Mouse (Mus musculus): ENCODE measurements around the gene D430042O09Rik.

D430042O09Rik gene

DNA sequence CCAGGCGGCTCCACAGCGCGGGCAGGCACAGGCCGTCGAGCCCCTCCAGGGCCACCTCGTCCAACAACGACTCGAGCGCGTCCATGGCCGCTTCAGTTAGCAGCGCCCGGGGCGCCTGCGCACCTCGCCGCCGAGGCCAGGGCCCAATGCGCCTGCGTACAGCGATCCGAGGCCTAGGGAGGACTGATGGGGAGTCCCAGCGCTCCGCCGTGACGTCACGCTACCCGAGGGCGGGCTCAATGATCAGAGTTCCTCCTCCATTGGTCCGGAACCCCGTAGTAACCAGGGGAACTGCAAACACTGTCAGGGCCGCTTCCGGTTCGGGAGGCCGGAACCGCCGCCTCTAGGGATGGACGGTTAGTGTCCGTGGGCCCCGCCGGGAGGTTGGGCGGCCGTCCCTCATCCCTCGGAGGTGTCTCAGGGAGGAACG lies at the start of gene D430042O09Rik, which contains the start of gene Gtf3c1:
Gene D430042O09Rik, plus strand, starts transcription at position 296 of the 430 bp plus-strand sequence.
Gene Gtf3c1, minus strand, starts transcription at position 188 of the 430 bp plus-strand sequence.
- DNase-seq (ENCODE audit: low read depth, low spot score) = peak; percentile 100

DNA sequence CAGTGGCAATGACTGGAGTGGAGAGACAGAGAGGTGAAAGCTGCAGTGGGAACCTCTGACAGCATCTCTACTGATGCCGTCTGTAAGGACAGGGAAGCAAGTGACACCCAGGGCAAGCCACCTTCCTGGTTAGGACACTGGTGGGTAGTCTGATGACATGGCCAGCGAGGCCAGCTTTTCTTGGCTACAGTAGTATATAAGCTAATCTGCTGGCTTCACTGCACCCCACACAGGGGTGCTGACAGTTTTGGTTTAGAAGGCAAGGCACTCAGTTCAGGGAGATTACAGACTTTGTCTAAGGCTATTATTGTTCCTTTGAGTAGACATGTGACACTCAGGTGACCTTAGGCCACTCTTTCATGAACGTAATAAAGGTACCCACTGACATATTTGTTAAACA lies 44.0 kb upstream of the D430042O09Rik start:
- DNase-seq (ENCODE audit: low read depth, low spot score) = no peak

DNA sequence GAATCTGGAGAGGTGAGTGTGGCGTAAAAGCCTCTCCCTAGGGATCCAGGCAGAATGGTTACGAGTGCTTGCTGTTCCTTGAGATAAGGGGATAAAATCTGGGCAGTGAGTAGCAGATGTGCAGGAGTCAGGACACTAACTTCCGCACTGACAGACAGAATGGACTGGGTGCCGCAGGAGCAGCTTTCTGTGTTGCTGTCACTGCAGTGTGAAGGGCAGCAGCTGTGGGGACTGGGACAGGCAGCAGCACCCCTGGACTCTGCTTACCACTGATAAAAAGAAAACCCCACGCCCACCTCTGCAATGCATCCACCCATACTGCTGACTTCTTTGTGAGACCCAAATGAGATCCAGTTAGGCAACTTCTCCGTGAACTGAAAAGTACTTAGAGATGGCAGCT lies 36.8 kb upstream of the D430042O09Rik start:
- no peak for DNase-seq (ENCODE audit: low read depth, low spot score)

DNA sequence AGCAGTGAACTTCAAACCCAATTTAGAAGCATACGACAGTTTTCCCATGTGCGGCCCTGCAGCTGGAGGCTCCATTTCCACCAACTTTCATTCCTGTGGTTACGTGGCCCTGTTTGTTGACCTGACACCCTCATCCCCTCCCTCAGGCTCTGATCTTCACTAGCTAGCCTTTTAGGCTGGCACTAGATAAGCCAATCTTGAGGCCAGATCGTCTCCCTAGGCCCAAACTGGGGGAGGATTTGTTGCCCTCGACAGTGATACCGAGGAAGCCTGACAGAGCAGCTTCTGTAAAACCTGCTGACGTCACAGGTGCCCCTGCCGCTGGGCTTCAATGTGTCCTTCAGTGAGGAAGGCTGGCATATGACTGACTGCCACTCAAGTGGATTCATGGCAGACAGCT lies 36.3 kb upstream of the D430042O09Rik start:
- no peak for DNase-seq (ENCODE audit: low read depth, low spot score)

GRCm38 (mm10) chr7:125674916-125675315 lies 32.8 kb upstream of the D430042O09Rik start:
- peak; percentile 78 for DNase-seq (ENCODE audit: low read depth, low spot score)

GRCm38 (mm10) chr7:125678756-125679155 lies 28.9 kb upstream of the D430042O09Rik start:
- DNase-seq (ENCODE audit: low read depth, low spot score) = no peak

DNA sequence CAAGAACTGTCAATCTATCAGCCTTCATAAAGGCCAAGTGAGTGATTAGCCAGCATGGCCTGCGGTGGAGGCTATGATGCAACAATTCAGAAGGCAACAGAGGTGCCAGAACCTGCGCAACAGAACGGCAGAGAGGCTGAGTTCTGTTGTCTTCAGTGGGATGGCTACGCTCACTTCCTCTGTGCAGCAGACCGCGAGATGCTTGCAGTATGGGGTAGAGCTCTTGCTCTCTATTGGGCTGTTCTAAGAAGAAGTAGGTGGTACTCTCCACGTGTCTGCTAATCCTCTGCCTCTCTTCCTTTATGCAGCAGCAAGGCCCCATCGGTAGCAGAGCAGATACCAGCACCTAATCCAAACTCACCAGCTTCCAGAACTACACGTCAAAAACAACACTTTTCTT lies 27.8 kb upstream of the D430042O09Rik start:
- DNase-seq (ENCODE audit: low read depth, low spot score) = no peak

- no peak for DNase-seq (ENCODE audit: low read depth, low spot score)
These were observed 17.2 kb upstream of the D430042O09Rik start for GRCm38 (mm10) chr7:125690516-125690915.

DNA sequence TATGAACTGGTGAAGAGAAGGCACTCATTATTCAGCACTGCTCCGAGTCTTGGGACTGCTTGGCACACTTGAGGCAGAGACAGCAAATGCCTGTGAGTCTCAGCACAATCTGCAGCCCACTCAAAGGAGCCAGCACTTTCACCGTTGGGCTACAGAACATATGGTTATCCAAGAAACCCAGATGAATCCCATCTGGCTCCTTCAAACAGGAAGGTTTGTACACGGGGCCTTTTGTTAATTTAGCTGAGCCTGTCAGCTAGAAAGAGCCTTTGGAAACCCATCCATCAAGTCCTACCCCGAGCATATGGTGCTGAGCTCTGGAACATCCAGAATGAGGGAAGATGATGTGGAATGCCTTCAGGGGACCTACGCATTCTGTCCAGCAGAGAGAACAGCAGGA lies 13.6 kb upstream of the D430042O09Rik start:
- no peak for DNase-seq (ENCODE audit: low read depth, low spot score)

GRCm38 (mm10) chr7:125702791-125703190 lies 4.9 kb upstream of the D430042O09Rik start:
- no peak for DNase-seq (ENCODE audit: low read depth, low spot score)

DNA sequence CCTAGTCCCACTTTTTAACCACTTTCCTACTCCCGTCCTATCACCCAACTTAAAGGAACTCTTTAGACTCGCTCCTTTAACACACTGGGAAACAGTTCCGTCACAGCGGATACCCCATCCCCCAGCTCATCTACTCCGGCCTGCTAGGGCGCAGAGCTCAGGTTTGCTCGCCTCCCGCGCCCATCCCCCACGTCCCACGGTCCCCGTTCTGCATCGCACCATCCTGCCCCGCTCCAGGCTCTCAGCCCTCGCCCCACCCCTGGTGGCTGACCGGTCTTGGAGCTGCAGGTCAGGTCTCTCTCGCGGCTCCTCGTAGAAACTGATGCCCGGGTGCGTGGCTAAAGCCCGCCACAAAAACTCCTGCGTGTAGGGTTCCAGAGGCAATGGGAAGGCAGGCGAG lies 502 bp upstream of the D430042O09Rik start:
- DNase-seq (ENCODE audit: low read depth, low spot score) = peak; percentile 74

DNA sequence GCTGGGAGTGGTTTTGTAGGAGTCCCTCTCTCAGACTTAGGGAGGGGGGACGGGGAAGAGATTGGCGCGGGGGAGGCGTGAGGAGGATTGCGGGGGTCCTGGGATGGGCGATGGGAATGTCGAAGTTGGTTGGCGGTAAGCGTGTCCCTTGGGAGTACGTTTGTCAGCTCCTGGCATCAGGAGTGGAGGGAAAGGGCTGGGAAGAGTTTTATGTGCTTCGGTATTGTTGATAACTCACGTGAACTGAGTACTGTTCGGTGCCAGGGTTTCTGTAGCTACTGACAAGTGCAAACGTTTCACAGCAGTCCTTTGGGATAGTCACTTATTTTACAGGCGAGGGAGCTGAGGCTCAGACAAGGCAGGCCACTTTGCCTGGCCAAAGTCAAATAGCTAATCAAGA lies 412 bp downstream of the D430042O09Rik start:
- no peak for DNase-seq (ENCODE audit: low read depth, low spot score)

DNA sequence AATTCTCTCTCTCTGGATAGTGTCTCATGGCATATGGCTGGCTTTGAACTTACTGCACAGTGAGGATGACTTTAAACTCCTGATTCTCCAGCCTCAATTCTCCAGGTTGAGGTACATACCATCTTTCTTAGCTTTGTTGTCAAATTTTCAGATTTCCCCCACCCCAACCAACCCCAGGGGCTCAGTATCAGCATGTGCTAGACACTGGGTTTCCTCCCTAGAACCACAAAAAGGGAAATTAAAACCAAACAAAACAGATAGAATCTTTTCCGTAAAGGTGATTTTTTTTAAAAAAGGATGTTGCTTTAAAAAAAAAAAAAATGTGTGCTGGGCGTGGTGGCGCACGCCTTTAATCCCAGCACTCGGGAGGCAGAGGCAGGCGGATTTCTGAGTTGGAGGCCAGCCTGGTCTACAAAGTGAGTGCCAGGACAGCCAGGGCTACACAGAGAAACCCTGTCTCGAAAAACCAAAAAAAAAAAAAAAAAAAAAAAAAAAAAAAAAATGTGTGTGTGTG lies 5.9 kb downstream of the D430042O09Rik start:
- peak; percentile 38 for DNase-seq (ENCODE audit: low read depth, low spot score)

- DNase-seq (ENCODE audit: low read depth, low spot score) = no peak
These were observed 7.1 kb downstream of the D430042O09Rik start for GRCm38 (mm10) chr7:125714803-125715202.

DNA sequence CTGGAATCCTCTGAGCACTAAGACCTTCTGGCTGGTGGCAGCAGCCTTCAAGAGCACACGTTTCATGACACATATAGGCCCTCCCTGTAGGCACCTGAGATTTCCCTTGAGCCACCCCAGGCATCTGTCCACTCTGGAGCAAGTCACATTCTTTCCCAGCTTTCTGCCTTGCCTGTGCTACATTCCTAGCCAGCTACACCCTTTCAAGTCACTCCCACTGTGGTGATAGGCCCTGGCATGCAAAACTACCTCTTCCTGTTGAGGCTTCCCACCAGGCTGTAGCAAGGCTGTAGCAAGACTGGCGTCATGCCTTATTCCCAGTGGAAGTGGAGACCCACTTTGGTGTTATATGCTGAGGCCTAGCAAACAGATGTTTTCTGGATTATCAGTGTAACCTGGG lies 9.0 kb downstream of the D430042O09Rik start:
- no peak for DNase-seq (ENCODE audit: low read depth, low spot score)

- no peak for DNase-seq (ENCODE audit: low read depth, low spot score)
These were observed 9.9 kb downstream of the D430042O09Rik start for GRCm38 (mm10) chr7:125717612-125718011.

- no peak for DNase-seq (ENCODE audit: low read depth, low spot score)
These were observed 12.7 kb downstream of the D430042O09Rik start for GRCm38 (mm10) chr7:125720370-125720769.

GRCm38 (mm10) chr7:125721033-125721432 lies 13.3 kb downstream of the D430042O09Rik start:
- no peak for DNase-seq (ENCODE audit: low read depth, low spot score)

- peak; percentile 15 for DNase-seq (ENCODE audit: low read depth, low spot score)
These were observed 14.4 kb downstream of the D430042O09Rik start for GRCm38 (mm10) chr7:125722127-125722526.

DNA sequence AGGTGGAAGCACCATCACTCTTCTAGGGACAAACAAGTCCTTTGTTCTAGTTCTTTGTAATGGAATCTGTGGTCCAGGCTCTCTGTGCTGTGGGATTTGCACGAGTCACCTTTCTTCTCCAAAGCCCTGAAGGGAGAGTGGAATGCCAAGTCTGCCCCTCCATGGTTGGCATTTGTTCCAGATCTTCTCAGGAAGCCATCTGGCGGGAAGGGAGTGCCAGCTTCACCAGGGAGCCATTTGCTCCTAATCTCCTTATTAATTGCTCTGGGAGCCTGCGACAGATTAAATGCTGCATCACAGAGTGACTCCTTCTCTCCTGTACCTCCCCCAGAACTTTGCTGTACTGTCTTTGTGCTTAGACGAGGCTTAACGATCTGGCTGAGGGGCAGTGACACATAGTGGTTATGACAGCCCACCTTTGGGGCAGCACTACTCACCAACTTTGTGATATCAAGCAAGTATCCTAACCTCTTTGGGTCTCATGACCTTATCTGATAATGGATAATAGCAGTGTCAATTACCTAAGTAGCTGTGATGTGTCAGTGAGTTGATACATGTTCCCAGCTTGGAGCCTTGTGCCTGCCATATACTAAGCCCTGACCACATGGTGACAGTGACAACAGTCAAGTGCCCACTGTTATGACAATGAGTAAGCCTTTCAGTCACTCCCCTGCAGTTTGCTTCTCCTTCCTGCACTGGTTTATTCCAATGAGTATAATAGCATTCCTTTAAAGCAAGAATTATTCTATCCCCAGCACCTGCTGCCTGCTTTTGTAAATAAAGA lies 15.7 kb downstream of the D430042O09Rik start:
- no peak for DNase-seq (ENCODE audit: low read depth, low spot score)

DNA sequence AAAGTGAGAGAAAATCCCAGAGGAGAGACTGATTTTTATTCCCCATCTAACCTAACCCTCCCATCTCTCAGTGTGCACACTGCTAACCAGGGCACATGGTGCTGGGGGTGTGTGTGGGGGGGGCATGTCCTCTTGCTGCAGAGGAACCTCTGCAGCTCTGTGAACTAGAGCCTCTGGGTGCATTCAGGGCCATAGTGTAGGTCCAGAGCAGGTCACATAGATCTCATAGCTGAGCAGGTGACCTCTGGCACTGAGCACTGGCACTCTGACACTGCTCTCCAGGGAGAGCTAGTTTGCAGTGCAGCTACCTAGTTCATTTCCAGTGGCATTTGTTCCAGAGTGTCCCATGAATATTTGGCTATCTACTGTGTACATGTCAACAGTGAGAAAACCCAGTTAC lies 24.0 kb downstream of the D430042O09Rik start:
- DNase-seq (ENCODE audit: low read depth, low spot score) = no peak

- DNase-seq (ENCODE audit: low read depth, low spot score) = no peak
These were observed 26.1 kb downstream of the D430042O09Rik start for GRCm38 (mm10) chr7:125733791-125734190.

GRCm38 (mm10) chr7:125736366-125737015 lies 28.8 kb downstream of the D430042O09Rik start:
- no peak for DNase-seq (ENCODE audit: low read depth, low spot score)

All from CD4-positive, CD25-positive, alpha-beta regulatory T cell, adult 2 months (primary cell).